Comparison of ENCODE assay signal across 9 mouse cellular contexts in genomic region chr11:119515823-119516676, GRCm38 (mm10). TPM values are rescaled to one million over a fixed set of nuclear protein-coding genes. Genes with fewer than 3 reads are reported as not detected.
DNase-seq lines count a peak whose midpoint lies in the region; ATAC-seq lines count a peak whose summit lies in the region.
"Had no signal": no experiment of that assay in that cellular context is flagged by ENCODE, and none has a peak within 500 bp of the region (broad histone marks: within the 10 kb centered on the region; RNA-seq: fewer than 3 reads in every experiment).

No protein-coding gene starts in this region.

- H3K36me3 ChIP-seq in embryonic facial prominence, embryonic 13.5 days = no peaks in the 10 kb centered on the region
- no peaks in the 10 kb centered on the region for H3K36me3 ChIP-seq in hindbrain, embryonic 14.5 days (replicated peaks; ENCODE audit: control insufficient read depth, insufficient read depth)
- no peaks in the 10 kb centered on the region for H3K36me3 ChIP-seq in midbrain, embryonic 14.5 days (ENCODE audit: control insufficient read depth, insufficient read depth, low read length)
- H3K36me3 ChIP-seq in heart, embryonic 12.5 days = no peaks in the 10 kb centered on the region

- peaks cover 25% of the 10 kb centered on the region for H3K27me3 ChIP-seq in embryonic facial prominence, embryonic 13.5 days
- no peaks in the 10 kb centered on the region for H3K27me3 ChIP-seq in hindbrain, embryonic 14.5 days (ENCODE audit: control insufficient read depth, insufficient read depth, low read length)
- no peaks in the 10 kb centered on the region for H3K27me3 ChIP-seq in midbrain, embryonic 14.5 days (ENCODE audit: control insufficient read depth, insufficient read depth, low read length)
- H3K27me3 ChIP-seq in heart, embryonic 12.5 days (replicated peaks) = peaks cover 39% of the 10 kb centered on the region

- peak overlapping the region; percentile 37; the same call in 1 of the 2 replicates for H3K9ac ChIP-seq in embryonic facial prominence, embryonic 13.5 days
- H3K9ac ChIP-seq in hindbrain, embryonic 14.5 days = no peak overlapping the region
- no peak overlapping the region for H3K9ac ChIP-seq in midbrain, embryonic 14.5 days (replicated peaks; ENCODE audit: low read length)
- H3K9ac ChIP-seq in heart, embryonic 12.5 days = no peak overlapping the region

- ATAC-seq in embryonic facial prominence, embryonic 13.5 days (ENCODE audit: insufficient number of reproducible peaks, insufficient read depth, low FRiP score, low TSS enrichment, low read depth) = no peak
- no peak for ATAC-seq in hindbrain, embryonic 14.5 days (ENCODE audit: low FRiP score)
- ATAC-seq in midbrain, embryonic 14.5 days (ENCODE audit: low FRiP score, low TSS enrichment) = no peak
- ATAC-seq in heart, embryonic 12.5 days (ENCODE audit: insufficient number of reproducible peaks, low FRiP score) = no peak

- DNase-seq in brain, adult 2 months (ENCODE audit: low read depth, low spot score) = peak; percentile 86
- DNase-seq in hindbrain, embryonic 14.5 days (ENCODE audit: low spot score) = no peak
- DNase-seq in midbrain, embryonic 14.5 days = no peak
- DNase-seq in heart, adult 11 months = no peak
- DNase-seq in adrenal gland, postnatal 36 days = no peak
- no peak for DNase-seq in spleen, postnatal 4 days (ENCODE audit: low spot score in 2 of 2)

- peaks cover 34% of the 10 kb centered on the region for H3K4me1 ChIP-seq in embryonic facial prominence, embryonic 13.5 days
- H3K4me1 ChIP-seq in hindbrain, embryonic 14.5 days (replicated peaks; ENCODE audit: control insufficient read depth, insufficient read depth, low read length) = peaks cover 30% of the 10 kb centered on the region
- H3K4me1 ChIP-seq in midbrain, embryonic 14.5 days (ENCODE audit: control insufficient read depth, insufficient read depth, low read length) = peaks cover 30% of the 10 kb centered on the region
- H3K4me1 ChIP-seq in heart, embryonic 12.5 days (replicated peaks) = peaks cover 16% of the 10 kb centered on the region; the same call in 1 of the 2 replicates

- no peak overlapping the region for H3K4me3 ChIP-seq in embryonic facial prominence, embryonic 13.5 days
- H3K4me3 ChIP-seq in hindbrain, embryonic 14.5 days (replicated peaks; ENCODE audit: low read length) = no peak overlapping the region
- H3K4me3 ChIP-seq in midbrain, embryonic 14.5 days (replicated peaks; ENCODE audit: low read depth, low read length) = no peak overlapping the region
- H3K4me3 ChIP-seq in heart, embryonic 12.5 days = no peak overlapping the region

- H3K27ac ChIP-seq in embryonic facial prominence, embryonic 13.5 days = no peak overlapping the region
- H3K27ac ChIP-seq in hindbrain, embryonic 14.5 days = peak overlapping the region; percentile 80
- H3K27ac ChIP-seq in midbrain, embryonic 14.5 days (replicated peaks; ENCODE audit: low read depth, low read length) = peak overlapping the region; percentile 87
- H3K27ac ChIP-seq in heart, embryonic 12.5 days (ENCODE audit: poor library complexity, severe bottlenecking) = no peak overlapping the region

- no peak overlapping the region for H3K4me2 ChIP-seq in embryonic facial prominence, embryonic 13.5 days
- H3K4me2 ChIP-seq in hindbrain, embryonic 14.5 days (replicated peaks) = no peak overlapping the region
- H3K4me2 ChIP-seq in midbrain, embryonic 14.5 days (ENCODE audit: low read length) = peak overlapping the region; percentile 43; the same call in 1 of the 2 replicates
- no peak overlapping the region for H3K4me2 ChIP-seq in heart, embryonic 12.5 days

- 71% methylated on average over 16 of the region's 16 CpGs for WGBS in embryonic facial prominence, embryonic 13.5 days
- 52% methylated on average over 16 of the region's 16 CpGs for WGBS in hindbrain, embryonic 14.5 days
- WGBS in midbrain, embryonic 14.5 days = 70% methylated on average over 16 of the region's 16 CpGs
- WGBS in heart, embryonic 12.5 days = 67% methylated on average over 16 of the region's 16 CpGs

- H3K9me3 ChIP-seq in embryonic facial prominence, embryonic 13.5 days = no peaks in the 10 kb centered on the region
- no peaks in the 10 kb centered on the region for H3K9me3 ChIP-seq in hindbrain, embryonic 14.5 days (ENCODE audit: control insufficient read depth, low read length)
- H3K9me3 ChIP-seq in midbrain, embryonic 14.5 days (ENCODE audit: control insufficient read depth, low read length) = no peaks in the 10 kb centered on the region
- no peaks in the 10 kb centered on the region for H3K9me3 ChIP-seq in heart, embryonic 12.5 days (replicated peaks)

RNA-seq across cellular contexts. Expression of gene Endov, which starts 24.9 kb away (rescaled TPM):
- polyA plus RNA-seq in embryonic facial prominence, embryonic 13.5 days (2015; fragmentation: Nextera tagmentation; extraction: Ambion mirVana) = 16.0 and 17.3 TPM in 2 replicates
- 11.4 and 15.9 TPM in 2 replicates for polyA plus RNA-seq in hindbrain, embryonic 14.5 days (2014; fragmentation: Nextera tagmentation; extraction: Ambion mirVana)
- 21.2 and 23.0 TPM in 2 replicates for polyA plus RNA-seq in midbrain, embryonic 14.5 days (2014; fragmentation: Nextera tagmentation; extraction: Ambion mirVana)
- polyA plus RNA-seq in heart, embryonic 12.5 days (2016; fragmentation: Nextera tagmentation; extraction: Ambion mirVana) = 12.9 and 14.7 TPM in 2 replicates
- total RNA-seq in adrenal gland, postnatal 36 days (2021) = 10 to 100 TPM; 16.6 to 17.3 TPM

RNA-seq across cellular contexts. Expression of gene Nptx1, which starts 31.5 kb away (rescaled TPM):
- polyA plus RNA-seq in embryonic facial prominence, embryonic 13.5 days (2015; fragmentation: Nextera tagmentation; extraction: Ambion mirVana) = 0.60 and 0.66 TPM in 2 replicates
- 17.4 and 20.5 TPM in 2 replicates for polyA plus RNA-seq in hindbrain, embryonic 14.5 days (2014; fragmentation: Nextera tagmentation; extraction: Ambion mirVana)
- 10.1 and 11.3 TPM in 2 replicates for polyA plus RNA-seq in midbrain, embryonic 14.5 days (2014; fragmentation: Nextera tagmentation; extraction: Ambion mirVana)
- polyA plus RNA-seq in heart, embryonic 12.5 days (2016; fragmentation: Nextera tagmentation; extraction: Ambion mirVana) = 1.8 and 2.1 TPM in 2 replicates
- 1 to 10 TPM; 2.1 to 8.3 TPM for total RNA-seq in adrenal gland, postnatal 36 days (2021)
- total RNA-seq: granulocyte monocyte progenitor cell, adult 5-6 weeks had no signal

Comparison
In these comparisons a context has a peak if more than half of its experiments do, and no peak if none do; other contexts are left out.
1. H3K27ac ChIP-seq: peak in hindbrain, embryonic 14.5 days (single experiment) and midbrain, embryonic 14.5 days (single experiment); none in embryonic facial prominence, embryonic 13.5 days (single experiment) and heart, embryonic 12.5 days (single experiment).